Mouse (Mus musculus): ENCODE data around the gene Arhgef40. TPM values are rescaled to one million over a fixed set of nuclear protein-coding genes. Genes with fewer than 3 reads are reported as not detected.
A peak's percentile ranks its signal among the peaks of the same experiment; 100 is the strongest.

Arhgef40 gene
- total and polyA plus RNA-seq, 3 experiments: 6.4 to 150 (median 37.5) TPM

DNA sequence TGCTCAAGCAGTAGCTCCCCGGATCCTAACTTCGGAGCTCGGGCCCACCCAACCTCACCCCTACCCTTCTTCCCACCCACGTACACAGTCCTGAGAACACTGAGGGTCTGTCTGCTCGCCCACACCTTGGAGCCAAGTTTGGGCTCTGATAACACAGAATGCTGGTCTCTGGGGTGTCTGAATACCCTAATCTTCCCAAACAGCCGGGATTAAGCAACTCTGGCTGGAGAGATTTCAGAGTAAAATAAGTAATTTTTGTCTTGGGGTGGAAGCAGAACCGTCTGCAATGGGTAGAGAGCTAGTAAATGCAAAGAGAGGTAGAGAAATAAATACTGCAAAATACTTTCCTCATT lies 1.6 kb downstream of the Arhgef40 start (continued):
- no peak for TF ChIP-seq UBTF (IDR thresholded peaks at IDR 0.05; ENCODE audit: borderline replicate concordance, insufficient read depth, low read depth, low read length)
- peak; percentile 49 to 82 for TF ChIP-seq EP300 (IDR thresholded peaks at IDR 0.05; ENCODE audit: low read depth in 1 of 2, low read length in 2 of 2)

DNA sequence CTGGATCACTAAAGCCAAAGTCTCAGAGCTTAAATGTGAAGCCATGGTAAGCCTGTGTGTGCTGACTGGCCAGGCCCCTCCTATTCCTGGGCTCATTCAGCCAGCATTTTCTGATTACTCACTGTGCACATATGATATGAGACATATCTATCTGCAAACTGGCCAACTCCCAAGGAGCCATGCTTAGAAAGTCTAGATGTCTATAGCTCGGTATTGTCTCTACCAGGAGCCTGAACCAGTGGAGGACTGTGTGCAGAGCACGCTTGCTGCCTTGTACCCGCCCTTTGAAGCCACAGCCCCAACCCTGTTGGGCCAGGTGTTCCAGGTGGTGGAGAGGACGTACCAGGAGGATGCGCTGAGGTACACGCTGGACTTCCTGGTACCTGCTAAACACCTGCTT lies 2.7 kb downstream of the Arhgef40 start:
- no peak overlapping the region; the same call in 1 of the 2 replicates for H3K9ac ChIP-seq (ENCODE audit: control insufficient read depth, low read depth, low read length, poor library complexity, severe bottlenecking)
- no peaks in the 10 kb centered on the region for H3K27me3 ChIP-seq (ENCODE audit: control insufficient read depth in 1 of 2, insufficient read depth in 2 of 2, low read length in 2 of 2)
- H3K36me3 ChIP-seq (ENCODE audit: control insufficient read depth in 1 of 2, insufficient read depth in 2 of 2, low read length in 2 of 2): peaks cover 0 to 18% of the 10 kb centered on the region in 2 experiments; a peak in 2 of 4 replicates
- H3K9me3 ChIP-seq (replicated peaks; ENCODE audit: insufficient read depth, low read length): no peaks in the 10 kb centered on the region
- H3K27ac ChIP-seq (ENCODE audit: control insufficient read depth, low read depth, low read length): peak overlapping the region; percentile 88
- peaks cover 2 to 11% of the 10 kb centered on the region in 2 experiments; a peak in 3 of 4 replicates for H3K4me1 ChIP-seq (ENCODE audit: control insufficient read depth in 1 of 2, insufficient read depth in 2 of 2, low read length in 2 of 2)
- no peaks in the 10 kb centered on the region; the same call in 1 of the 2 replicates for H3K79me2 ChIP-seq (ENCODE audit: control insufficient read depth, insufficient read depth, low read length, poor library complexity)
- DNase-seq (ENCODE audit: low read depth, low spot score): peak; percentile 81
- H3K4me3 ChIP-seq (ENCODE audit: control insufficient read depth in 1 of 2, insufficient read depth in 1 of 2, low read depth in 2 of 2, low read length in 2 of 2): no peak overlapping the region
- TF ChIP-seq TBP (IDR thresholded peaks at IDR 0.05; ENCODE audit: low read depth, low read length) (no peak), UBTF (IDR thresholded peaks at IDR 0.05; ENCODE audit: borderline replicate concordance, insufficient read depth, low read depth, low read length) (no peak), TCF12 (IDR thresholded peaks at IDR 0.05; ENCODE audit: low read depth, low read length) (0 out of 2 replicates have a peak, but pooled peaks have one; percentile 23), HCFC1 (IDR thresholded peaks at IDR 0.05; ENCODE audit: low read depth, low read length) (0 out of 2 replicates have a peak, but pooled peaks have one; percentile 26), EP300 (IDR thresholded peaks at IDR 0.05; ENCODE audit: low read depth in 1 of 2, low read length in 2 of 2) (peak; percentile 38 to 63; a peak in 1 of 4 replicates), SIN3A (IDR thresholded peaks at IDR 0.05; ENCODE audit: low read length) (peak; percentile 67), TAL1 (IDR thresholded peaks at IDR 0.05; ENCODE audit: low read length) (peak; percentile 20; the same call in 1 of the 2 replicates), GATA1 (IDR thresholded peaks at IDR 0.05; ENCODE audit: low read depth, low read length) (peak; percentile 62), ETS1 (IDR thresholded peaks at IDR 0.05; ENCODE audit: low read depth, low read length) (peak; percentile 72), MXI1 (IDR thresholded peaks at IDR 0.05; ENCODE audit: low read depth, low read length) (no peak; the same call in 1 of the 2 replicates)

- DNase-seq (ENCODE audit: low read depth, low spot score): peak; percentile 2
- TF ChIP-seq CTCF (IDR thresholded peaks at IDR 0.05 in 2 of 3, conservative IDR thresholded peaks at IDR 0.05 in 1 of 3; ENCODE audit: control insufficient read depth in 1 of 3, insufficient read depth in 1 of 3, low read depth in 2 of 3, low read length in 3 of 3, poor library complexity in 1 of 3, severe bottlenecking in 1 of 3): no peak
- no peak for TF ChIP-seq MEF2A (IDR thresholded peaks at IDR 0.05; ENCODE audit: extremely low read depth, insufficient replicate concordance, low read depth, low read length, poor library complexity, severe bottlenecking)
- TF ChIP-seq KAT2A (conservative IDR thresholded peaks at IDR 0.05; ENCODE audit: low read depth, low read length): no peak
- TF ChIP-seq POLR2AphosphoS2 (IDR thresholded peaks at IDR 0.05; ENCODE audit: low read length): no peak
- TF ChIP-seq MYB (IDR thresholded peaks at IDR 0.05; ENCODE audit: low read depth, low read length): no peak
- TF ChIP-seq ETS1 (IDR thresholded peaks at IDR 0.05; ENCODE audit: low read depth, low read length): no peak
- TF ChIP-seq JUND (IDR thresholded peaks at IDR 0.05; ENCODE audit: low read depth, low read length): no peak
- no peak for TF ChIP-seq UBTF (IDR thresholded peaks at IDR 0.05; ENCODE audit: borderline replicate concordance, insufficient read depth, low read depth, low read length)
- TF ChIP-seq MAFK (IDR thresholded peaks at IDR 0.05; ENCODE audit: borderline replicate concordance, low read depth, low read length): no peak
- TF ChIP-seq RAD21 (IDR thresholded peaks at IDR 0.05; ENCODE audit: low read depth, low read length): no peak
- TF ChIP-seq MAX (IDR thresholded peaks at IDR 0.05; ENCODE audit: low read length): no peak
- no peaks in the 10 kb centered on the region for H3K9me3 ChIP-seq (replicated peaks; ENCODE audit: insufficient read depth, low read length)
- H3K4me1 ChIP-seq (ENCODE audit: control insufficient read depth in 1 of 2, insufficient read depth in 2 of 2, low read length in 2 of 2): peaks cover 2 to 11% of the 10 kb centered on the region in 2 experiments; a peak in 3 of 4 replicates
- H3K79me2 ChIP-seq (ENCODE audit: control insufficient read depth, insufficient read depth, low read length, poor library complexity): no peaks in the 10 kb centered on the region; the same call in 1 of the 2 replicates
- no peak overlapping the region for H3K9ac ChIP-seq (ENCODE audit: control insufficient read depth, low read depth, low read length, poor library complexity, severe bottlenecking)
- H3K36me3 ChIP-seq (ENCODE audit: control insufficient read depth in 1 of 2, insufficient read depth in 2 of 2, low read length in 2 of 2): peaks cover 0 to 18% of the 10 kb centered on the region in 2 experiments; a peak in 2 of 4 replicates
- H3K27me3 ChIP-seq (ENCODE audit: control insufficient read depth in 1 of 2, insufficient read depth in 2 of 2, low read length in 2 of 2): no peaks in the 10 kb centered on the region
- H3K4me3 ChIP-seq (ENCODE audit: control insufficient read depth in 1 of 2, insufficient read depth in 1 of 2, low read depth in 2 of 2, low read length in 2 of 2): no peak overlapping the region
- H3K27ac ChIP-seq (ENCODE audit: control insufficient read depth, low read depth, low read length): no peak overlapping the region
Observed at GRCm38 (mm10) chr14:51988731-51989130, 4.2 kb downstream of the Arhgef40 start.

Measured in MEL (cell line).